Mouse (Mus musculus) ES-E14 (cell line): ENCODE results near the gene Dalrd3.

Experiments
- CHD2 ChIP-seq: IDR thresholded peaks from 2 replicates; pipeline ENCODE4 v1.6.1; 2014; ENCODE audit warnings: mild to moderate bottlenecking, low read depth, low read length, inconsistent platforms
- HCFC1 ChIP-seq: IDR thresholded peaks from 2 replicates; pipeline ENCODE4 v1.6.1; 2012; ENCODE audit warnings: low read length, inconsistent platforms, borderline replicate concordance; ENCODE audit not compliant: insufficient read depth
- ZC3H11A ChIP-seq: IDR thresholded peaks from 2 replicates; pipeline ENCODE4 v1.6.1; 2012; ENCODE audit warnings: low read depth, mild to moderate bottlenecking, inconsistent platforms, low read length, borderline replicate concordance

DNA sequence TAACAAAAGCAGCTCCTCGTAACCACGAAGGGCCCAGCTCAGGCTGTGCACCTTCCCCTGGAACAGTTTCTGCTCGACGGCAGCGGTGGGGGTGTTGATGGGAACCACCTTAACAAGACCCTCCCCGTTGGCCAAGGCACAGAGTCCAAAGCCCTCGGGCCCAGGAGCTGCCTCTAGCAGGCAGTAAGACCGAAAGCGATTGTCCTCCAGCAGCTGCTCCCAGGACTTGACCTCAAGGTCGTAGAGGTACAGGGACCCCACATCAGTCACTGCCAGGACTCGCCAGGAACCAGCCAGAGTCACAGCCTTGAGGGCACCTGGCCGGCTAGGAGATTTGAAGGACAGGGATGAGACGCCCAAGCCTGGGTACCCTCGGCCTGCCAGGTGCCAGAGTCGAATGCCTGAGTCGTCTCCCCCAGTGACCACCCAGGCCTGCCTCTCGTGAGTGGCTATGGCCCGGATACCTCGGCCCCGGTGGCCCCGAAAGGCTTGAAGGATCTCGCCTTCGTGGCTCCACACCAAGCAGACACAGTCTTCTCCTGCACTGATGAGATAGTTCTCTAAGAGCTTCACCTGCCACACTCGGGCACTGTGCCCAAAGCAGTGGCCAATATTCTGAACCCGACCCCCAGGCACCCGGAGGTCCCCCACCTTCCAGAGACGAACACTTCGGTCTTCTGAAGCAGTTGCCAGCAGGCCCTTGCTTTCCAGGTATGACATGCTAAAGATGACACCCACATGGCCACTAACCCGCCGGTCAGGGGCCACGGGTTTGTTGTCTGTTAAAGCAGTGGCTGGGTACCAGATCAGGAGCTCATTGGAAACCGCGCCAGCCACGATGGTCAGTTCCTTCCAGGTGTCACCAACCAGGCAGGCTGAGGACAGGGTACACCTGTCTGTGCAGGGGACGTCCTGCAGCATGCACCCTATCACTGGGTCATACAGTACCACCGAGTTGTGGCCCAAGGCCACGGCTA lies 5.9 kb downstream of the Dalrd3 start:
- TF ChIP-seq CHD2: no peak
- no peak for TF ChIP-seq HCFC1
- TF ChIP-seq ZC3H11A: no peak
